Mouse (Mus musculus) regulatory T cell (primary cell): ENCODE data around the gene Rbfox3.

ENCODE experiments used
- in situ Hi-C: fragments of 300-600 bp; cut with MboI, MseI; formaldehyde crosslinking; loops from one replicate; pipeline ENCODE4 v1.15.1; 2025; ENCODE audit warnings: high pct_unique_total_duplicates

Rbfox3 gene

DNA sequence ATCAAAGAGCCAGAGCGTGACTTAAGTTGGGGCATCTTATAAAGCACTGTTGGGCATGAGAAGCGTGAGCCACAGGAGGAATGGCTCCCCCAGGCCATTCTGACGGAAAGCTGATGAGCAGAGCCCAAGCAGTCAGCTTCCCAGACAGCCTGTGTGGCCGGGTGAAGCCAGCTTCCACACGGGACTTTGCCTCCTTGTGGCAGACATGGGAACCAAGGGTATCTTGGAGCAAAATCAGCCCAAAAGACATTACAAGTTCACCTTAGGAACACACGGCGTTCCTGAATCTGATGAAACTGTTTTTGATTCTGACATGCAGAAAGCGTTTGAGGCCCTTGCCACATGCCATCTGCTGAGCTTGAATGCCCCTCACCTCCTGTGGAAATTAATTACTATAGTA is 303.5 kb downstream of the Rbfox3 start:
- in situ Hi-C loops: loop anchor here (10.0 kb wide), 1 partner anchor 1083 kb away; no protein-coding TSS in a partner anchor

DNA sequence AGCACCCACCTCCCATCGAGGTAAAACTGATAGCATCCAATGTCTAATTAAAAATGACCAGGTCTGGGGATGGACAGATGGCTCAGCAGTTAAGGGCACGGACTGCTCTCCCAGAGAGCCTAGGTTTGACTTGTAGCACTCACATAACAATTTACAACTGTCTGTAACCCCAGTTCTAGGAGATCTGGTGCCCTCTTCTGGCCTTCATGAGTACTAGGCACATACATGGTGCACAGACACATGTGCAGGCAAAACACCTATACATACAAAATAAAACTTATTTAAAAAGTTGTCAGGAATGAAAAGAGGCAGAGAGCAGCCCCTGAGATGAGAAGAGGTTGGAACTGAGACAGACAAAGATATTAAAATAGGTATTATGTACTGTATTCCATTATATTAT is 305.8 kb downstream of the Rbfox3 start:
- in situ Hi-C loops: loop anchor here (10.0 kb wide), 1 partner anchor 1081 kb away; no protein-coding TSS in a partner anchor

DNA sequence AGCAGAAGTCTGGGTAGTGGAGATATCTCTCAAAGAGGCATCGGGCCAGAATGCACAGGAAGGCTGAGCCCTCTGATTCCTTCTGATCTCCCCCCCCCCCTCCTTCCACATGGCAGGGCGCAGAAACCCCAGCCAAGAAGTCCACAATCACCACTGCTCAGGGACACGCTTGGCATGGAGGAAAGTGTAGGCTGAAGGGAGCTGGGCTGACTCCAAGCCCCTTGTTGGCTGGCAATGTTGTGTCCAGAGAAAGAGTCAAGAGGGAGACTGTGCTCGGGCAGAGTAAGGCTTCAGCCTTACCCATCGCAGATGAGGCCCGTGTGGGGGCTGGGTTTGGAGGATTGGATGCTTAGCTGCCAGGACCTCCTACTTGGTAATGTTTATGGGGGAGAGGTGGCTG is 307.2 kb downstream of the Rbfox3 start:
- in situ Hi-C loops: loop anchor here (10.0 kb wide), 1 partner anchor 1079 kb away; no protein-coding TSS in a partner anchor

GRCm38 (mm10) chr11:118603126-118603525 is 308.3 kb downstream of the Rbfox3 start:
- in situ Hi-C loops: loop anchor here (10.0 kb wide), 1 partner anchor 1078 kb away; no protein-coding TSS in a partner anchor

DNA sequence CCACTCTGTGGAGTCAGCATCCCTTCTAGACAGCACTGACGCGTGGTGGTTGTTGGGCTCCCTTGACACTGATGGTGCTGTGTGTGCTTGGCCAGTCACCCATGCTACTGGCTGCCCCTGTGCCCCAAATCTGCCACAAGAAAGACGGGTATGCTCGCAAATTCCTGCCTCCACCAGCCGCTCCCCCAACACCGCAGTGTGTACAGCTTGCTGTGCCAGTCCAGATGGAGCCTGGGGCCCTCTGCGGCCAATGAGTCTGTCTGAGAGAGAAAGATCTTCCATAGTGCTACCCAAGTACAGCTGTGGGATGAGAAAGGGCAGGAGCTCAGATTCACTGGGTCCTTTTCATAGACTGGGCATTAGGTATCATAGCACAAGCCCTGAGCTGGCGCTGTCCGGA is 309.9 kb downstream of the Rbfox3 start:
- in situ Hi-C loops: loop anchor here (10.0 kb wide), 1 partner anchor 1077 kb away; no protein-coding TSS in a partner anchor

GRCm38 (mm10) chr11:118600168-118600567 is 311.2 kb downstream of the Rbfox3 start:
- in situ Hi-C loops: loop anchor here (10.0 kb wide), 1 partner anchor 1075 kb away; no protein-coding TSS in a partner anchor

DNA sequence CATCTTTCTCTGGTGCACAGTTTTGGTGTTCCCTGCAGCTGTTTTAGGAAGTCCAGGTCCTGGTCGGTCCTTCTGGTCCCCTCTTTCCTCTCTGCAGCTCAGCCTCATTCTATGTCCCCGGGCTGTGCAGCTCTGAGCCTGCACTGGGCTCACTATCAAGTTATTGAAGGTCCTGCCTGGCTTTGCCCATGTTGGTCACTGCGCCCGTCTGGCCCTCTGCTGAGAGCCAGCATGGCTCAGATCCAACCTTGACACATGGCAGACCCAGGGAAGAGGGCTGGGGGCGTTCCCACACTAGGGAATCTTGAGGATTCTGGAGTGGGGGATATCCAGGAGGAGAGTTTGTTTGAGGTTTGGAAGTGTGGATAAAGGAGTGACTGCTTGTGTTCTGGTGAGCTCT is 312.7 kb downstream of the Rbfox3 start:
- in situ Hi-C loops: no loop called here

- in situ Hi-C loops: no loop called here
These were observed 326.6 kb downstream of the Rbfox3 start for GRCm38 (mm10) chr11:118584826-118585225.

GRCm38 (mm10) chr11:118583989-118584388 is 327.4 kb downstream of the Rbfox3 start:
- in situ Hi-C loops: no loop called here

GRCm38 (mm10) chr11:118583573-118583972 is 327.8 kb downstream of the Rbfox3 start:
- in situ Hi-C loops: no loop called here

DNA sequence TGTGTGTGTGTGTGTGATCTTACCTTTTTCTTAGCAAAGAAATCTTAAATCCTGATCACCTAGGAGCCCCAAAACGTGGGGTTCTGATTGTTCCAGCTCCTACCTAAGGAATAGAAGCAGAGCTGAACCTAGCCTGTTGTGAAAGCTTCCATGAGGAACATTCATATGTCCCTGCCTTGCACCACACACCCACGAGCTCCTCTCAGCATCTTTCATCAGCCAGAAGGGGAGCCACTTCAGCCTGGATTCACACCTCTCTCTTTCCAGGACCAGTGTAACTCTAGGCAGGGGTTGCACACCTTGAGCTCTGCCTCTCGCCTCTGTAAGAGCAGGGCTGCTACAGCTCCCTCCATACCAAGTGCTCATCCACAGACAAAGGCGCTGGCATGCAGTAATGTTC is 330.4 kb downstream of the Rbfox3 start:
- in situ Hi-C loops: no loop called here

GRCm38 (mm10) chr11:118579622-118580021 is 331.8 kb downstream of the Rbfox3 start:
- in situ Hi-C loops: no loop called here

DNA sequence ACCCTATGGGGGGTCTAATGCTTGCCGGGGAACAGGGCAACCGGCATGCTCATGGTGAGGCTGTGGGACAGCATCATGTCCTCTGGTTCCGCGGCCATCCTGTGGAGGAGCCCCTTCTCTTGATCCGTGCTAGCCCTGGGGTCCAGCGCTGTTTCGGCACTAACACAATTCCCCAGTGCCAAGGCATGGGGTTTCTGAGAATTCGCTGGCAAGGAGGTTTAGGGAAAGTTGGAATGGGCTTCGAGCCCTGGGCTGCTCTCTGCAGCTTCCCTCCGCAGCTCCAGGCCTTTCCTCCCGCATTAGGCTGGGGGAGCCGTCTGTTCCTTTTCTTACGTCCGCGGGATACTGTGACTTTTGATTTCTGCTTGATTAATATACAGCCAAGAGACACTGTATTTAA is 334.1 kb downstream of the Rbfox3 start:
- in situ Hi-C loops: no loop called here

DNA sequence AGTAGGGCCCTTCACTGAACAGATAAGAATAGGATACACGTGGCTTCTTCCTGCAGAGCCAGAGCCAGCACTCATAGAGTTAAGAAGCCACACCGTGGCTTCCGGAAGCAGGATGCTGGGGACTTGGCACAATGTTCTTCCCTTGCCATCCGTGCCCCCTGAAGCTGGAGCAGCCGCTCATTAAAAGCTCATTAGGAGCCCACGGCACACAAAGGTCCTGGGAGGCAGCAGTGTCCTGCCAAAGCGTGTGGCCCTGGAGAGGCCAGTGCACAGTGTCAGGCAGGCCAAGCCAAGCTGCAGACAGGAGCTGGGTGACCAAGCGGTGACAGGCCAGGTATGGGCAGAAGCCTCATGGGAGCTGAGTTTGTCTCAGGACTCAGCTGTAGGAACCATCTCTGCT is 334.8 kb downstream of the Rbfox3 start:
- in situ Hi-C loops: no loop called here

GRCm38 (mm10) chr11:118574418-118574817 is 337.0 kb downstream of the Rbfox3 start:
- in situ Hi-C loops: no loop called here

- in situ Hi-C loops: no loop called here
These were observed 337.8 kb downstream of the Rbfox3 start for GRCm38 (mm10) chr11:118573569-118573968.

DNA sequence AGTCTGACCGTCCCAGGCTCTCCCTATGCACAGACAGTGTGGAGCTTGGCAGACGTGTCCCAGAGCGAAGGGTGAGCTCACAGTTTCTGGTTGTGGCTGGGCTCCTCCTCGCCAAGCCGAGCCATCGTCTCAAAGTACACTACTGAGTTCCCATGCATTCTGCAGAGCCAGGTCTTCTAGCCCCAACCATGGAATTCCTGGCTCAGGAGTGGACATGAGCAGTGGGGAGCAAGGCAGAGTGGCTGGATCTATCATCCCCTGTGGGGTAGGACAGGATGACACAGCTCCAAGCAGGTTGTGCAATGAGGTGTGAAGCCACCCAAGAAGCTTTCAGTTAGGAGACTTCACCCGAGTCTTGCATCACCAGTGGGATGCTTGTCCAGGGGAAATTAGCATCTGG is 338.4 kb downstream of the Rbfox3 start:
- in situ Hi-C loops: no loop called here

DNA sequence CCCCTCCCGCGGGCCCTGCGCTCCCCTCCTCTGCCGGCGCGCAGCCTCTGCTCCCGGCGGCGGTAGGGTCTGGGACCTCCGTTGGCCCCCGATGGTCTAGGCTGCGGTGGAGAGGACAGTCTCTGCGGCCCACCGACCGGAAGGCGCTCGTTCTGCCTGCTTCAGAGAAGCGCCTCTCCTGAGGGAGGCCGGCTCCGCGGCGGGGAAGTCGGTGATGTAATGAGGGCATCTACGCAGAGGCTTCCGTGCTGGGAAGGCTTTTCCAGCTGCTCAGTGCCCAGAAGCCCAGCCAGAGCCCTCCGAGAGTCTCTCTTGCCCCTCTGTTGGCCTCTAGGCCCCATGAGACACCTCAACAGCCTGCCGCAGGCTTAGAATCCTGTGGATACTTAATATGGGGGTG is 341.2 kb downstream of the Rbfox3 start:
- in situ Hi-C loops: no loop called here

GRCm38 (mm10) chr11:118569571-118570062 is 341.8 kb downstream of the Rbfox3 start:
- in situ Hi-C loops: no loop called here

DNA sequence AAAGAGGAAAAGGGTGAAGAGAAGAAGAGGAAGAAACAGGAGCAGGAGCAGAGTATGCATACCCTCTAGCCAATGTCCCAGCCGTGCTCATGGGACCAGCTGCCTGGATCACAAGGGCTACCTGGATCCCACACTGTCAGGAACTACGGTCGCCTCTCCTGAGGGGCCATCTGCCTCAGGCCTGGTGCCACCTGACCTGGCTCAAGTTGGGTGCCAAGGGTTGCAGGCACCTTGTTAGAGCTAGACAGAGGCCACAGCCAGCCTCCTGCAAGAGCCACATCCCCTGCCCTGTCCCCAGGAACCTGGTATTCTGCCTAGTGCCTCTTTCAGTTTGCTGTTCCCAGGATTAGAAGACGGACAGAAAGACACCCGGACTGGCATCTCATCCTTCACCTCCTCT is 347.5 kb downstream of the Rbfox3 start:
- in situ Hi-C loops: no loop called here

- in situ Hi-C loops: no loop called here
These were observed 348.6 kb downstream of the Rbfox3 start for GRCm38 (mm10) chr11:118562847-118563246.

- in situ Hi-C loops: no loop called here
These were observed 353.2 kb downstream of the Rbfox3 start for GRCm38 (mm10) chr11:118558193-118558592.

DNA sequence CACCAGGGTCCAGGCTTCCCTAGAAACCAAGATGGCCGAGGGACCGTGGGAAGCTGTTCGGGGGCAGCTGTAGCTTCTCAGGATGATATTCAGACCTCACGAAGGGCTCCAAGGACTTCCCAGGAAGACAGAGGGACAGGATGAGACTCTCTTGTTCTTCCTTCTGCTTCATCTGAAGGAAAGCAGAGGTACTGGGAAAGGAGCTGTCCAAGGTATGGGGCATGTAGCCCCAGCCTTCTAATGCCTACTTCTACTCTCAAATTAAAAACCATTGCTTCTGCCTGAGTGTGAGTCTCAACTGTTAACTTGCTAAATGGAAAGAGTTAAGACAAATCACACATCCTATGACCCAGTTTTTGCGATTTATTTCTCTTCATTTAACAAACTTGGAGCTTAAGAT is 355.8 kb downstream of the Rbfox3 start:
- in situ Hi-C loops: no loop called here

DNA sequence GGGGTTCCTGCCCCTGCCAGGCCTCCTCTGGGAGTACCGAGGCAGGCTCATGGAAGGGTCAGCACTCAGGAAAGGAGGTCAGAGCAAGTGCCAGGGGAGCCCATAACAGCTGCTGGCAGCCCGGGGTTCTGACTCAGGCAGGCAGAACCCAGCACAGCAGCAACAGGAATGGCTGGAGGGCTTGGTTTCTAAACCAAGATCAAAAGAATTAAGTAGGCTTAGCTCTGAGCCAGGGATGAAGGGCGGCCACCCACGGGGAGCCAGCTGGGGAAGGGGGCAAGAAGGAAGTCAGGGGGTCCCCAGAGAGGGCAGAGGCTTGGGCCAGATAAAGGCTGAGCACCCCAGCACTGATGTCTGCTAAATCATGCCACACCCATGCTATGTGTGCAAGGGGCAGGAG is 356.9 kb downstream of the Rbfox3 start:
- in situ Hi-C loops: no loop called here
